Mouse (Mus musculus): Measurements from ENCODE around the gene Gm7102. TPM values are rescaled to one million over a fixed set of nuclear protein-coding genes. Genes with fewer than 3 reads are reported as not detected.

Gm7102 gene
- polyA plus RNA-seq, 1 experiment from 2014 or later, result 0.19 TPM

GRCm38 (mm10) chr19:61151372-61151700, 24.8 kb downstream of the Gm7102 start:
- Histone ChIP-seq H3K9ac (ENCODE audit: low read depth, low read length) (peak overlapping the region; percentile 49; the same call in 1 of the 2 replicates), H3K36me3 (ENCODE audit: control insufficient read depth, insufficient read depth, low read length) (no peaks in the 10 kb centered on the region), H3K4me1 (ENCODE audit: control insufficient read depth, insufficient read depth, low read length) (no peaks in the 10 kb centered on the region), H3K9me3 (ENCODE audit: control insufficient read depth, low read length) (no peaks in the 10 kb centered on the region), H3K27ac (replicated peaks; ENCODE audit: low read depth, low read length) (no peak overlapping the region), H3K4me2 (ENCODE audit: low read depth, low read length) (peak overlapping the region; percentile 71), H3K4me3 (ENCODE audit: low read depth, low read length) (peak overlapping the region; percentile 37), H3K27me3 (replicated peaks; ENCODE audit: control insufficient read depth, insufficient read depth, low read length) (peaks cover 6% of the 10 kb centered on the region)
- WGBS, result 6% methylated on average over 8 of the region's 8 CpGs
- peak; percentile 13 for DNase-seq (ENCODE audit: low spot score)
- ATAC-seq (ENCODE audit: low read depth), result peak; percentile 71

GRCm38 (mm10) chr19:61141299-61141698, 34.8 kb downstream of the Gm7102 start:
- H3K27ac ChIP-seq (replicated peaks; ENCODE audit: low read depth, low read length), result peak overlapping the region; percentile 39; the same call in 1 of the 2 replicates
- 19% methylated on average over 4 of the region's 4 CpGs for WGBS
- H3K27me3 ChIP-seq (replicated peaks; ENCODE audit: control insufficient read depth, insufficient read depth, low read length), result no peaks in the 10 kb centered on the region
- no peaks in the 10 kb centered on the region for H3K9me3 ChIP-seq (ENCODE audit: control insufficient read depth, low read length)
- no peak for DNase-seq (ENCODE audit: low spot score)
- peak overlapping the region; percentile 79 for H3K9ac ChIP-seq (ENCODE audit: low read depth, low read length)
- no peaks in the 10 kb centered on the region for H3K36me3 ChIP-seq (ENCODE audit: control insufficient read depth, insufficient read depth, low read length)
- H3K4me1 ChIP-seq (ENCODE audit: control insufficient read depth, insufficient read depth, low read length), result peaks cover 10% of the 10 kb centered on the region
- H3K4me3 ChIP-seq (ENCODE audit: low read depth, low read length), result peak overlapping the region; percentile 80
- H3K4me2 ChIP-seq (ENCODE audit: low read depth, low read length), result peak overlapping the region; percentile 74
- ATAC-seq (ENCODE audit: low read depth), result no peak

GRCm38 (mm10) chr19:61140342-61141206, 35.5 kb downstream of the Gm7102 start, which contains the start of gene Zfp950:
Gene Zfp950 (minus strand): TSS chr19:61140840.
- peak within 1 kb of the TSS; percentile 74 for H3K4me2 ChIP-seq (ENCODE audit: low read depth, low read length)
- peak within 1 kb of the TSS; percentile 57 for H3K27ac ChIP-seq (replicated peaks; ENCODE audit: low read depth, low read length)
- peak within 1 kb of the TSS; percentile 80 for H3K4me3 ChIP-seq (ENCODE audit: low read depth, low read length)
- ATAC-seq (ENCODE audit: low read depth) (peak; percentile 100), DNase-seq (ENCODE audit: low spot score) (peak; percentile 97)
- no peaks in the 10 kb centered on the region for H3K27me3 ChIP-seq (replicated peaks; ENCODE audit: control insufficient read depth, insufficient read depth, low read length)
- under 1% methylated on average over 18 of the region's 18 CpGs for WGBS
- H3K9ac ChIP-seq (ENCODE audit: low read depth, low read length), result peak within 1 kb of the TSS; percentile 79
- H3K9me3 ChIP-seq (ENCODE audit: control insufficient read depth, low read length), result no peaks in the 10 kb centered on the region
- H3K4me1 ChIP-seq (ENCODE audit: control insufficient read depth, insufficient read depth, low read length), result peaks cover 10% of the 10 kb centered on the region
- no peaks in the 10 kb centered on the region for H3K36me3 ChIP-seq (ENCODE audit: control insufficient read depth, insufficient read depth, low read length)

GRCm38 (mm10) chr19:61138655-61139054, 37.5 kb downstream of the Gm7102 start:
- no peak overlapping the region for H3K27ac ChIP-seq (replicated peaks; ENCODE audit: low read depth, low read length)
- DNase-seq (ENCODE audit: low spot score), result no peak
- no peaks in the 10 kb centered on the region for H3K27me3 ChIP-seq (replicated peaks; ENCODE audit: control insufficient read depth, insufficient read depth, low read length)
- no peaks in the 10 kb centered on the region for H3K36me3 ChIP-seq (ENCODE audit: control insufficient read depth, insufficient read depth, low read length)
- no peaks in the 10 kb centered on the region for H3K9me3 ChIP-seq (ENCODE audit: control insufficient read depth, low read length)
- no peak overlapping the region for H3K4me3 ChIP-seq (ENCODE audit: low read depth, low read length)
- no peak overlapping the region for H3K4me2 ChIP-seq (ENCODE audit: low read depth, low read length)
- no peak for ATAC-seq (ENCODE audit: low read depth)
- H3K4me1 ChIP-seq (ENCODE audit: control insufficient read depth, insufficient read depth, low read length), result peaks cover 10% of the 10 kb centered on the region
- no peak overlapping the region for H3K9ac ChIP-seq (ENCODE audit: low read depth, low read length)

GRCm38 (mm10) chr19:61131096-61131495, 45.0 kb downstream of the Gm7102 start:
- Histone ChIP-seq H3K27me3 (replicated peaks; ENCODE audit: control insufficient read depth, insufficient read depth, low read length) (no peaks in the 10 kb centered on the region), H3K36me3 (ENCODE audit: control insufficient read depth, insufficient read depth, low read length) (peaks cover 28% of the 10 kb centered on the region), H3K4me1 (ENCODE audit: control insufficient read depth, insufficient read depth, low read length) (no peaks in the 10 kb centered on the region), H3K9me3 (ENCODE audit: control insufficient read depth, low read length) (peaks cover 22% of the 10 kb centered on the region), H3K4me3 (ENCODE audit: low read depth, low read length) (no peak overlapping the region), H3K9ac (ENCODE audit: low read depth, low read length) (no peak overlapping the region), H3K4me2 (ENCODE audit: low read depth, low read length) (no peak overlapping the region), H3K27ac (replicated peaks; ENCODE audit: low read depth, low read length) (no peak overlapping the region)
- DNase-seq (ENCODE audit: low spot score), result no peak
- ATAC-seq (ENCODE audit: low read depth), result no peak
- 93% methylated on average over 10 of the region's 10 CpGs for whole genome bisulfite sequencing

Other genes starting within 250 kb of the Gm7102 start
- gene Zfp950, start 35.5 kb downstream of the Gm7102 start, polyA plus RNA-seq (2014; fragmentation: Nextera tagmentation; extraction: Ambion mirVana), result 39.0 and 39.8 TPM in 2 replicates
- gene Gm6020, start 7.6 kb upstream of the Gm7102 start, polyA plus RNA-seq (2014; fragmentation: Nextera tagmentation; extraction: Ambion mirVana), result not detected in 2 replicates
- gene Csf2ra, start 52.1 kb upstream of the Gm7102 start, polyA plus RNA-seq (2014; fragmentation: Nextera tagmentation; extraction: Ambion mirVana), result 17.5 and 22.1 TPM in 2 replicates
- gene Gm21060, start 120.8 kb upstream of the Gm7102 start, polyA plus RNA-seq (2014; fragmentation: Nextera tagmentation; extraction: Ambion mirVana), result not detected in 2 replicates